Mouse (Mus musculus) MEL (cell line): ENCODE results near the gene Gskip.
A peak's percentile ranks its signal among the peaks of the same experiment; 100 is the strongest.

Source experiments
- CTCF ChIP-seq, 3 experiments: IDR thresholded peaks in 2 of 3; conservative IDR thresholded peaks in 1 of 3; 2 replicates each; pipeline ENCODE4 v1.5.1; 2011 to 2012; ENCODE audit warnings: low read length in 3 of 3, low read depth in 2 of 3, mild to moderate bottlenecking in 2 of 3, improper control_type of control experiment in 1 of 3, inconsistent platforms in 1 of 3, mixed read lengths in 1 of 3, moderate library complexity in 1 of 3; ENCODE audit not compliant: control insufficient read depth in 1 of 3, insufficient read depth in 1 of 3, poor library complexity in 1 of 3, severe bottlenecking in 1 of 3
- E2F4 ChIP-seq: IDR thresholded peaks from 2 replicates; pipeline ENCODE4 v1.6.1; 2011; ENCODE audit warnings: low read depth, low read length, improper control_type of control experiment, borderline replicate concordance
- MEF2A ChIP-seq: IDR thresholded peaks from 2 replicates; pipeline ENCODE4 v1.6.1; 2014; ENCODE audit warnings: low read depth, mild to moderate bottlenecking, inconsistent platforms, low read length, improper control_type of control experiment; ENCODE audit not compliant: poor library complexity, insufficient replicate concordance, severe bottlenecking; ENCODE audit errors: extremely low read depth
- MXI1 ChIP-seq: IDR thresholded peaks from 2 replicates; pipeline ENCODE4 v1.6.1; 2011; ENCODE audit warnings: mild to moderate bottlenecking, low read depth, low read length, improper control_type of control experiment
- POLR2A ChIP-seq, 2 experiments: IDR thresholded peaks; 2 replicates each; pipeline ENCODE4 v1.6.1; 2011 to 2012; ENCODE audit warnings: low read length in 2 of 2, mild to moderate bottlenecking in 2 of 2, control low read depth in 1 of 2, improper control_type of control experiment in 1 of 2, low read depth in 1 of 2, moderate library complexity in 1 of 2; ENCODE audit not compliant: control insufficient read depth in 1 of 2, insufficient read depth in 1 of 2, poor library complexity in 1 of 2
- SMC3 ChIP-seq: IDR thresholded peaks from 2 replicates; pipeline ENCODE4 v1.6.1; 2011; ENCODE audit warnings: low read depth, low read length, improper control_type of control experiment

- peak; percentile 45 for TF ChIP-seq MXI1
- TF ChIP-seq CTCF (IDR thresholded peaks at IDR 0.05 in 2 of 3, conservative IDR thresholded peaks at IDR 0.05 in 1 of 3; ENCODE audit: control insufficient read depth in 1 of 3, insufficient read depth in 1 of 3, low read depth in 2 of 3, low read length in 3 of 3, poor library complexity in 1 of 3, severe bottlenecking in 1 of 3): no peak
- TF ChIP-seq E2F4: no peak
- TF ChIP-seq POLR2A (IDR thresholded peaks at IDR 0.05; ENCODE audit: control insufficient read depth in 1 of 2, insufficient read depth in 1 of 2, low read depth in 1 of 2, low read length in 2 of 2, poor library complexity in 1 of 2): no peak
- no peak for TF ChIP-seq MEF2A
- TF ChIP-seq SMC3: 0 out of 2 replicates have a peak, but pooled peaks have one; percentile 15
Observed at GRCm38 (mm10) chr12:105724616-105725015, 40.0 kb downstream of the Gskip start.
